Mouse (Mus musculus) liver, embryonic 14.5 days (tissue): ENCODE data around the gene Nek10. TPM values are rescaled to one million over a fixed set of nuclear protein-coding genes. Genes with fewer than 3 reads are reported as not detected.
A peak's percentile ranks its signal among the peaks of the same experiment; 100 is the strongest.

ENCODE experiments used
- ATAC-seq: fragments of 200-750 bp; cut with Nextera tagmentation; 2 replicates; pipeline ENCODE4 v1.8.0; 2017; ENCODE audit warnings: moderate number of reproducible peaks, mild to moderate bottlenecking, moderate library complexity; ENCODE audit not compliant: insufficient read depth
- DNase-seq, 3 experiments: peaks; one replicate each; pipeline ENCODE4 v3.0.0-alpha.2; 2012 to 2013; ENCODE audit warnings: low read depth in 3 of 3, low spot score in 3 of 3
- H3K27ac ChIP-seq: fragments of 300-500 bp; sonication (generic); 2 replicates; pipeline ENCODE4 v1.5.1; 2014; ENCODE audit warnings: moderate library complexity, mild to moderate bottlenecking, control low read depth, inconsistent platforms
- H3K27me3 ChIP-seq: fragments of 300-500 bp; sonication (generic); 2 replicates; pipeline ENCODE4 v1.6.1; 2014; ENCODE audit warnings: mild to moderate bottlenecking, low read length, moderate library complexity; ENCODE audit not compliant: control insufficient read depth, insufficient read depth
- H3K36me3 ChIP-seq: fragments of 300-500 bp; sonication (generic); replicated peaks from 2 replicates; pipeline ENCODE4 v1.6.1; 2014; ENCODE audit warnings: low read depth; ENCODE audit not compliant: control insufficient read depth, insufficient read depth
- H3K4me1 ChIP-seq, 2 experiments: fragments of 200-500 bp in 1 of 2; fragments of 300-500 bp in 1 of 2; sonication (generic) in 1 of 2; replicated peaks; 2 replicates each; pipeline ENCODE4 v1.6.1; 2012 to 2014; ENCODE audit warnings: antibody characterized with exemption in 1 of 2, inconsistent platforms in 1 of 2, low read length in 1 of 2; ENCODE audit not compliant: control insufficient read depth in 2 of 2, insufficient read depth in 2 of 2
- H3K4me2 ChIP-seq: fragments of 300-500 bp; sonication (generic); 2 replicates; pipeline ENCODE4 v1.6.1; 2014; ENCODE audit warnings: low read depth, mild to moderate bottlenecking, control low read depth, moderate library complexity
- H3K4me3 ChIP-seq, 2 experiments: fragments of 200-500 bp in 1 of 2; fragments of 300-500 bp in 1 of 2; sonication (generic) in 1 of 2; 2 replicates each; pipeline ENCODE4 v1.5.1; 2012 to 2014; ENCODE audit warnings: low read depth in 2 of 2, low read length in 2 of 2, mild to moderate bottlenecking in 2 of 2, control low read depth in 1 of 2, inconsistent platforms in 1 of 2, moderate library complexity in 1 of 2; ENCODE audit not compliant: insufficient read depth in 1 of 2
- H3K9ac ChIP-seq: fragments of 300-500 bp; sonication (generic); replicated peaks from 2 replicates; pipeline ENCODE4 v1.6.1; 2014; ENCODE audit warnings: mild to moderate bottlenecking, control low read depth, moderate library complexity
- H3K9me3 ChIP-seq: fragments of 300-500 bp; sonication (generic); 2 replicates; pipeline ENCODE4 v1.6.1; 2016; ENCODE audit warnings: low read length, mixed read lengths; ENCODE audit not compliant: control insufficient read depth
- CTCF ChIP-seq: IDR thresholded peaks from 2 replicates; pipeline ENCODE4 v1.5.1; 2016; ENCODE audit warnings: antibody characterized with exemption, low read depth, control low read depth
- EP300 ChIP-seq: IDR thresholded peaks from 2 replicates; pipeline ENCODE4 v1.6.1; 2016; ENCODE audit warnings: antibody characterized with exemption, low read depth
- WGBS: fragments of 180-500 bp; shearing (Covaris S2); extraction: QIAGEN DNeasy Blood & Tissue Kit; methylation state at CpG from one replicate; pipeline ENCODE4 v1.1.7; 2014; ENCODE audit not compliant: insufficient replicate concordance; 5-methylcytosine and 5-hydroxymethylcytosine counted together
- polyA plus RNA-seq, 2 experiments: library from polyadenylated mRNA; depleted of rRNA in 1 of 2; stranded (reverse) in 1 of 2; unstranded in 1 of 2; fragments of >200 nt; fragmentation: Nextera tagmentation in 1 of 2; extraction: Ambion mirVana in 1 of 2; gene quantifications; 2 replicates each; pipeline versions ENCODE4 v1.2.1 to v1.2.3; 2012 to 2014

Gene Nek10
- polyA plus RNA-seq, 2 experiments = 0.05 TPM; not detected in 1

GRCm38 (mm10) chr14:14951808-14952207, 148.6 kb downstream of the Nek10 start:
- TF ChIP-seq EP300 (no peak), CTCF (no peak)
- H3K9me3 ChIP-seq = no peaks in the 10 kb centered on the region
- no peak overlapping the region for H3K27ac ChIP-seq
- no peaks in the 10 kb centered on the region for H3K4me1 ChIP-seq
- 27% methylated on average over 1 of the region's 1 CpGs for WGBS
- DNase-seq (no peak), ATAC-seq (no peak)
- H3K4me3 ChIP-seq = no peak overlapping the region
- H3K4me2 ChIP-seq = no peak overlapping the region
- H3K36me3 ChIP-seq = no peaks in the 10 kb centered on the region
- H3K9ac ChIP-seq = no peak overlapping the region
- no peaks in the 10 kb centered on the region for H3K27me3 ChIP-seq

GRCm38 (mm10) chr14:14959780-14960440, 156.7 kb downstream of the Nek10 start:
- no peak for ATAC-seq
- no peak overlapping the region for H3K4me2 ChIP-seq
- no peaks in the 10 kb centered on the region for H3K9me3 ChIP-seq
- no peaks in the 10 kb centered on the region for H3K27me3 ChIP-seq
- 68% methylated on average over 2 of the region's 2 CpGs for WGBS
- TF ChIP-seq EP300 (no peak), CTCF (no peak)
- DNase-seq = no peak
- no peak overlapping the region for H3K4me3 ChIP-seq
- no peak overlapping the region for H3K27ac ChIP-seq
- H3K9ac ChIP-seq = no peak overlapping the region
- no peaks in the 10 kb centered on the region for H3K4me1 ChIP-seq
- H3K36me3 ChIP-seq = no peaks in the 10 kb centered on the region

- Histone ChIP-seq H3K4me1 (no peaks in the 10 kb centered on the region), H3K27me3 (no peaks in the 10 kb centered on the region), H3K4me3 (no peak overlapping the region), H3K9me3 (no peaks in the 10 kb centered on the region), H3K9ac (no peak overlapping the region), H3K4me2 (no peak overlapping the region), H3K36me3 (no peaks in the 10 kb centered on the region), H3K27ac (no peak overlapping the region)
- ATAC-seq (no peak), DNase-seq (no peak)
- no peak for TF ChIP-seq CTCF
- no peak for TF ChIP-seq EP300
- 40% methylated on average over 2 of the region's 2 CpGs for WGBS
These were observed 157.3 kb downstream of the Nek10 start for GRCm38 (mm10) chr14:14960441-14960988.

- WGBS = 25% methylated on average over 2 of the region's 2 CpGs
- Histone ChIP-seq H3K27ac (no peak overlapping the region), H3K9me3 (no peaks in the 10 kb centered on the region), H3K4me1 (peaks cover 0 to 7% of the 10 kb centered on the region in 2 experiments; a peak in 2 of 4 replicates), H3K9ac (no peak overlapping the region), H3K4me2 (no peak overlapping the region), H3K36me3 (no peaks in the 10 kb centered on the region), H3K27me3 (no peaks in the 10 kb centered on the region), H3K4me3 (no peak overlapping the region)
- TF ChIP-seq EP300 (no peak), CTCF (no peak)
- peak in 2 of 3 experiments; percentile 7 to 30 for DNase-seq
- peak; percentile 86 for ATAC-seq
These were observed 167.4 kb downstream of the Nek10 start for GRCm38 (mm10) chr14:14970633-14971032.

GRCm38 (mm10) chr14:14971056-14971455, 167.8 kb downstream of the Nek10 start:
- Histone ChIP-seq H3K9me3 (no peaks in the 10 kb centered on the region), H3K4me2 (no peak overlapping the region), H3K9ac (no peak overlapping the region), H3K4me1 (peaks cover 0 to 7% of the 10 kb centered on the region in 2 experiments; a peak in 2 of 4 replicates), H3K27me3 (no peaks in the 10 kb centered on the region), H3K27ac (no peak overlapping the region), H3K4me3 (no peak overlapping the region), H3K36me3 (no peaks in the 10 kb centered on the region)
- TF ChIP-seq EP300 (no peak), CTCF (no peak)
- ATAC-seq (peak; percentile 64), DNase-seq (peak in 1 of 3 experiments; percentile 14)
- 15% methylated on average over 4 of the region's 4 CpGs for WGBS
